10 mouse cellular contexts compared by ENCODE assay signal in genomic region chr2:28909186-28909817, GRCm38 (mm10). TPM values are rescaled to one million over a fixed set of nuclear protein-coding genes. Genes with fewer than 3 reads are reported as not detected.
DNase-seq lines count a peak whose midpoint lies in the region; ATAC-seq lines count a peak whose summit lies in the region.
"Had no signal": no experiment of that assay in that cellular context is flagged by ENCODE, and none has a peak within 500 bp of the region (broad histone marks: within the 10 kb centered on the region; RNA-seq: fewer than 3 reads in every experiment).

No protein-coding gene starts in this region.

- H3K4me3 ChIP-seq in forebrain, embryonic 11.5 days (ENCODE audit: low read depth, low read length): no peak overlapping the region
- no peak overlapping the region for H3K4me3 ChIP-seq in forebrain, embryonic 14.5 days (ENCODE audit: low read depth, low read length)
- H3K4me3 ChIP-seq in liver, embryonic 12.5 days: no peak overlapping the region
- no peak overlapping the region for H3K4me3 ChIP-seq in liver, embryonic 11.5 days (ENCODE audit: low read depth, low read length)
- H3K4me3 ChIP-seq in limb, embryonic 12.5 days (replicated peaks): peak overlapping the region; percentile 25; the same call in 1 of the 2 replicates
- peak overlapping the region; percentile 9; the same call in 1 of the 2 replicates for H3K4me3 ChIP-seq in neural tube, embryonic 15.5 days (replicated peaks)
- H3K4me3 ChIP-seq: erythroblast, embryonic 14.5 days had no signal

- no peaks in the 10 kb centered on the region for H3K9me3 ChIP-seq in forebrain, embryonic 11.5 days (ENCODE audit: control insufficient read depth, low read length)
- H3K9me3 ChIP-seq in forebrain, embryonic 14.5 days (replicated peaks; ENCODE audit: control insufficient read depth, low read length): no peaks in the 10 kb centered on the region
- H3K9me3 ChIP-seq in liver, embryonic 12.5 days (replicated peaks): no peaks in the 10 kb centered on the region
- H3K9me3 ChIP-seq in liver, embryonic 11.5 days (ENCODE audit: control insufficient read depth, low read length): no peaks in the 10 kb centered on the region
- H3K9me3 ChIP-seq in limb, embryonic 12.5 days: no peaks in the 10 kb centered on the region
- H3K9me3 ChIP-seq in neural tube, embryonic 15.5 days (replicated peaks): no peaks in the 10 kb centered on the region

- H3K4me1 ChIP-seq in forebrain, embryonic 11.5 days (replicated peaks; ENCODE audit: control insufficient read depth, insufficient read depth, low read length): peaks cover 40% of the 10 kb centered on the region
- peaks cover 21% of the 10 kb centered on the region for H3K4me1 ChIP-seq in forebrain, embryonic 14.5 days (ENCODE audit: control insufficient read depth, insufficient read depth, low read length)
- peaks cover 13% of the 10 kb centered on the region for H3K4me1 ChIP-seq in liver, embryonic 12.5 days
- H3K4me1 ChIP-seq in liver, embryonic 11.5 days (replicated peaks; ENCODE audit: control insufficient read depth, insufficient read depth, low read length): peaks cover 6% of the 10 kb centered on the region
- H3K4me1 ChIP-seq in limb, embryonic 12.5 days (replicated peaks): peaks cover 22% of the 10 kb centered on the region
- peaks cover 33% of the 10 kb centered on the region for H3K4me1 ChIP-seq in neural tube, embryonic 15.5 days

- DNase-seq in forebrain, embryonic 11.5 days (ENCODE audit: low spot score): peak; percentile 59
- DNase-seq in forebrain, embryonic 14.5 days (ENCODE audit: low spot score): no peak
- no peak for DNase-seq in liver, embryonic 11.5 days (ENCODE audit: low spot score)
- no peak for DNase-seq in layer of hippocampus, adult 18-20 months (ENCODE audit: low spot score in 2 of 2)
- no peak for DNase-seq in right cerebral cortex, adult 2 months (ENCODE audit: low spot score in 2 of 2)

- peaks cover 93% of the 10 kb centered on the region for H3K27me3 ChIP-seq in forebrain, embryonic 11.5 days (ENCODE audit: control insufficient read depth, insufficient read depth, low read length)
- H3K27me3 ChIP-seq in forebrain, embryonic 14.5 days (replicated peaks; ENCODE audit: control insufficient read depth, insufficient read depth, low read length): peaks cover 90% of the 10 kb centered on the region
- H3K27me3 ChIP-seq in liver, embryonic 12.5 days (replicated peaks): peaks cover 84% of the 10 kb centered on the region
- peaks cover 80% of the 10 kb centered on the region for H3K27me3 ChIP-seq in liver, embryonic 11.5 days (replicated peaks; ENCODE audit: control insufficient read depth, insufficient read depth, low read length)
- H3K27me3 ChIP-seq in limb, embryonic 12.5 days: peaks cover 92% of the 10 kb centered on the region
- H3K27me3 ChIP-seq in neural tube, embryonic 15.5 days (replicated peaks): peaks cover 98% of the 10 kb centered on the region

- 1% methylated on average over 41 of the region's 41 CpGs for WGBS in forebrain, embryonic 11.5 days
- WGBS in forebrain, embryonic 14.5 days: under 1% methylated on average over 41 of the region's 41 CpGs
- WGBS in liver, embryonic 12.5 days (ENCODE audit: insufficient replicate concordance): 5% methylated on average over 41 of the region's 41 CpGs
- 2% methylated on average over 41 of the region's 41 CpGs for WGBS in liver, embryonic 11.5 days
- WGBS in limb, embryonic 12.5 days: 1% methylated on average over 40 of the region's 41 CpGs
- WGBS in neural tube, embryonic 15.5 days: under 1% methylated on average over 39 of the region's 41 CpGs

- H3K36me3 ChIP-seq in forebrain, embryonic 11.5 days (ENCODE audit: control insufficient read depth, insufficient read depth, low read length): no peaks in the 10 kb centered on the region; the same call in 1 of the 2 replicates
- peaks cover 12% of the 10 kb centered on the region for H3K36me3 ChIP-seq in forebrain, embryonic 14.5 days (ENCODE audit: control insufficient read depth, insufficient read depth, low read length)
- H3K36me3 ChIP-seq in liver, embryonic 12.5 days: peaks cover 24% of the 10 kb centered on the region
- peaks cover 2% of the 10 kb centered on the region; the same call in 1 of the 2 replicates for H3K36me3 ChIP-seq in liver, embryonic 11.5 days (ENCODE audit: control insufficient read depth, insufficient read depth, low read length)
- peaks cover 21% of the 10 kb centered on the region for H3K36me3 ChIP-seq in limb, embryonic 12.5 days
- no peaks in the 10 kb centered on the region for H3K36me3 ChIP-seq in neural tube, embryonic 15.5 days

- H3K4me2 ChIP-seq in forebrain, embryonic 11.5 days (ENCODE audit: low read depth, low read length, severe bottlenecking): no peak overlapping the region
- H3K4me2 ChIP-seq in forebrain, embryonic 14.5 days (ENCODE audit: low read length): no peak overlapping the region
- no peak overlapping the region for H3K4me2 ChIP-seq in liver, embryonic 12.5 days
- no peak overlapping the region for H3K4me2 ChIP-seq in liver, embryonic 11.5 days
- H3K4me2 ChIP-seq in limb, embryonic 12.5 days: peak overlapping the region; percentile 8; the same call in 1 of the 2 replicates
- peak overlapping the region; percentile 47; the same call in 1 of the 2 replicates for H3K4me2 ChIP-seq in neural tube, embryonic 15.5 days

- H3K9ac ChIP-seq in forebrain, embryonic 11.5 days (ENCODE audit: low read length): no peak overlapping the region
- no peak overlapping the region for H3K9ac ChIP-seq in forebrain, embryonic 14.5 days (ENCODE audit: low read length)
- H3K9ac ChIP-seq in liver, embryonic 12.5 days: 0 out of 2 replicates have a peak overlapping the region, but pooled peaks have one; percentile 12
- no peak overlapping the region for H3K9ac ChIP-seq in liver, embryonic 11.5 days (ENCODE audit: low read depth, low read length)
- no peak overlapping the region for H3K9ac ChIP-seq in limb, embryonic 12.5 days (replicated peaks)
- H3K9ac ChIP-seq in neural tube, embryonic 15.5 days (replicated peaks): no peak overlapping the region

- no peak overlapping the region for H3K27ac ChIP-seq in forebrain, embryonic 11.5 days (ENCODE audit: low read depth, low read length)
- no peak overlapping the region for H3K27ac ChIP-seq in forebrain, embryonic 14.5 days (ENCODE audit: low read depth, low read length)
- no peak overlapping the region for H3K27ac ChIP-seq in liver, embryonic 12.5 days
- no peak overlapping the region for H3K27ac ChIP-seq in liver, embryonic 11.5 days (ENCODE audit: low read depth, low read length)
- H3K27ac ChIP-seq in limb, embryonic 12.5 days: no peak overlapping the region
- H3K27ac ChIP-seq in neural tube, embryonic 15.5 days (replicated peaks): no peak overlapping the region

- no peak for ATAC-seq in forebrain, embryonic 11.5 days (replicated peaks; ENCODE audit: low FRiP score)
- ATAC-seq in forebrain, embryonic 14.5 days: no peak
- no peak for ATAC-seq in liver, embryonic 12.5 days
- no peak for ATAC-seq in liver, embryonic 11.5 days (replicated peaks; ENCODE audit: low FRiP score)
- ATAC-seq in limb, embryonic 12.5 days (ENCODE audit: insufficient number of reproducible peaks, insufficient read depth, low FRiP score, low TSS enrichment, low read depth): no peak
- ATAC-seq in neural tube, embryonic 15.5 days (ENCODE audit: low FRiP score): no peak

RNA-seq across cellular contexts. Expression of gene Barhl1, which starts 7.2 kb away (rescaled TPM):
- 2.2 and 3.5 TPM in 2 replicates for polyA plus RNA-seq in forebrain, embryonic 11.5 days (2014; fragmentation: Nextera tagmentation; extraction: Ambion mirVana)
- polyA plus RNA-seq in forebrain, embryonic 14.5 days (2014; fragmentation: Nextera tagmentation; extraction: Ambion mirVana): 1.4 and 1.5 TPM in 2 replicates
- not detected in 2 replicates for polyA plus RNA-seq in liver, embryonic 12.5 days (2016; fragmentation: Nextera tagmentation; extraction: Ambion mirVana)
- not detected in 2 replicates for polyA plus RNA-seq in liver, embryonic 11.5 days (2014; fragmentation: Nextera tagmentation; extraction: Ambion mirVana)
- not detected in 2 replicates for polyA plus RNA-seq in limb, embryonic 12.5 days (2016; fragmentation: Nextera tagmentation; extraction: Ambion mirVana)
- polyA plus RNA-seq in neural tube, embryonic 15.5 days (2015; fragmentation: Nextera tagmentation; extraction: Ambion mirVana): 4.5 and 7.5 TPM in 2 replicates
- total RNA-seq in layer of hippocampus, adult 18-20 months (2021): not detected
- polyA plus RNA-seq: erythroblast, embryonic 14.5 days; lung, embryonic 16.5 days had no signal

Comparison
In these comparisons a context has a peak if more than half of its experiments do, and no peak if none do; other contexts are left out.
1. H3K4me2 ChIP-seq: peak in limb, embryonic 12.5 days (single experiment) and neural tube, embryonic 15.5 days (single experiment); none in forebrain, embryonic 11.5 days (single experiment), forebrain, embryonic 14.5 days (single experiment), liver, embryonic 12.5 days (single experiment) and liver, embryonic 11.5 days (single experiment).
2. H3K4me3 ChIP-seq: peak in limb, embryonic 12.5 days (single experiment) and neural tube, embryonic 15.5 days (single experiment); none in forebrain, embryonic 11.5 days (single experiment), forebrain, embryonic 14.5 days (single experiment), liver, embryonic 12.5 days (single experiment) and liver, embryonic 11.5 days (single experiment).